Mouse (Mus musculus): ENCODE measurements at regions not wholly inside any gene's neighbourhood (a gene's known extent, or its start where the extent isn't known, plus 50 kb on each side); places are given as distances from the start of the nearest gene placed in this dataset.
"Not testable (repeated sequence)": the region's sequence is repeated elsewhere in the genome, so short reads cannot be mapped to it uniquely, and the experiment has no call there.

- DNase-seq (ENCODE audit: low spot score in 2 of 2), result no peak
Observed at GRCm38 (mm10) chr7:83394156-83394555, 190.6 kb upstream of the Tmc3 start.

GRCm38 (mm10) chr7:83399668-83400067, 185.1 kb upstream of the Tmc3 start:
- DNase-seq (ENCODE audit: low spot score in 2 of 2), result no peak

GRCm38 (mm10) chr7:83401001-83401400, 183.7 kb upstream of the Tmc3 start:
- no peak for DNase-seq (ENCODE audit: low spot score in 2 of 2)

DNA sequence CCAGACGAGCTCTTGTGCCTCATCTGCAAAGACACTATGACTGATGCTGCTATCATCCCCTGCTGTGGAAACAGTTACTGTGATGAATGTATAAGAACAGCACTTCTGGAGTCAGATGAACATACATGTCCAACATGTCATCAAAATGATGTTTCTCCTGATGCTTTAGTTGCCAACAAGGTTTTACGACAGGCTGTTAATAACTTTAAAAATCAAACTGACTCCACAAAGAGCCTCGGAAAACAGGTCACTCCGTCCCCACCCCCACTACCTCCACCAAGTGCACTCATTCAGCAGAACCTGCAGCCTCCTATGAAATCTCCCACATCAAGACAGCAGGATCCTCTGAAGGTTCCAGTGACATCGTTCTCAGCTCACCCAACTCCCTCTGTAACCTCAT, 172.0 kb upstream of the Tmc3 start:
- not testable (repeated sequence) for DNase-seq (ENCODE audit: low spot score in 2 of 2)

GRCm38 (mm10) chr7:83429929-83430556, 154.7 kb upstream of the Tmc3 start:
- DNase-seq (ENCODE audit: low spot score in 2 of 2), result no peak

DNA sequence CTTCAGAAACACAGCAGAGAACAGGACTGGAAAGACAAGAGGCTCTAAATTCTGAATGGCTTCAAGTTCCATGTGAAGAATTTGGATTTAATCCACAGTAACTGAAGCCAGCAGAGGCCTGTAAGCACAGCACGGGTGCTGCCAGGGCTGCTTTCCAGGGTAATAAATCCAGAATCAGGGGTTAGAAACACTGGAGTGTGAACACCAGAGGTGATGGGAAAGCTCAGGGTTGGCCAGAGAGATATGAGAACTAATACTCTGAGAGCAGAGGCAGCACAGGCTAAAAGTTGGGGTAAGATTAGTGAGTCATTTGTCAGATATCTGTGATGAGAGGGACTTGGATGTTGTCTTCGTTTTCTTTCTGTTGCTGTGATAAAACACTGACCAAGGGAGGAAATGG, 153.6 kb upstream of the Tmc3 start:
- no peak for DNase-seq (ENCODE audit: low spot score in 2 of 2)

GRCm38 (mm10) chr7:83432843-83433242, 151.9 kb upstream of the Tmc3 start:
- no peak for DNase-seq (ENCODE audit: low spot score in 2 of 2)

DNA sequence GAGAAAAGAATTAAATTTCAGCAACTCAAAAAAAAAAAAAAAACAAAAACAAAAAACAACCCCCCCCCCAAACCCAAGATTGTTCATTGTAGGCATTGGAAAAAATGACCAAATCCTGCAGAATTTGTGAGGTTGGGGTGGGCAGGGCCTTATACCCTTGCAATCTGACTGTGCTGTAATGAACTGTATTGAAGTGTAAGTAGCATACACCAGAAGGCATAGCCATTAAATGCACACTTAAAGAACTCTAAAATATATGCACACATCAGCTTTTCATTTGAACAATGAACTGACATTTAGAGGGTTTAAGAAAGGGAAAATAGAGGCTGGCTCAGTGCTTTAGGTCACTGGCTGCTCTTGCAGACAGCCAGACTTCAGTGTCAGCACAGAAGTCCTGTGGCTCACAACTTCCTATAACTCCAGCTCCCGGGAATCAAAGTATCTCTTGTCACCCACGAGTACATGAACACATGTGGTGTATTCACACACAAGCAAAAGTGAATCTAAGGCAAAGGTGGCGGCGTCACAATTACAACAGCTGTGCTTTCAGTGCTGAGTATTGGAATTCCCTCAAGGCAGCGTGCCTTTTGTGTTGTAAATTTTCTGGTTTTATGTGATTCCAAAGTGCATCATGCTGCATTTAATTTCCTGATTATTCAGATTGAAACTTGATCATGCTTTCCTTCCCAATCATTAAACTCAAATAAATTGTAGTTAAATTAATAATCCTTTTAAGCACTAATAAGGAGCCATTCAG, 150.6 kb upstream of the Tmc3 start:
- DNase-seq (ENCODE audit: low spot score in 2 of 2), result no peak

GRCm38 (mm10) chr7:83438538-83439393, 146.0 kb upstream of the Tmc3 start:
- no peak for DNase-seq (ENCODE audit: low spot score in 2 of 2)

- DNase-seq (ENCODE audit: low spot score in 2 of 2), result no peak
Observed at GRCm38 (mm10) chr7:83443596-83444278, 141.0 kb upstream of the Tmc3 start.

GRCm38 (mm10) chr7:83444279-83444615, 140.5 kb upstream of the Tmc3 start:
- DNase-seq (ENCODE audit: low spot score in 2 of 2), result no peak

DNA sequence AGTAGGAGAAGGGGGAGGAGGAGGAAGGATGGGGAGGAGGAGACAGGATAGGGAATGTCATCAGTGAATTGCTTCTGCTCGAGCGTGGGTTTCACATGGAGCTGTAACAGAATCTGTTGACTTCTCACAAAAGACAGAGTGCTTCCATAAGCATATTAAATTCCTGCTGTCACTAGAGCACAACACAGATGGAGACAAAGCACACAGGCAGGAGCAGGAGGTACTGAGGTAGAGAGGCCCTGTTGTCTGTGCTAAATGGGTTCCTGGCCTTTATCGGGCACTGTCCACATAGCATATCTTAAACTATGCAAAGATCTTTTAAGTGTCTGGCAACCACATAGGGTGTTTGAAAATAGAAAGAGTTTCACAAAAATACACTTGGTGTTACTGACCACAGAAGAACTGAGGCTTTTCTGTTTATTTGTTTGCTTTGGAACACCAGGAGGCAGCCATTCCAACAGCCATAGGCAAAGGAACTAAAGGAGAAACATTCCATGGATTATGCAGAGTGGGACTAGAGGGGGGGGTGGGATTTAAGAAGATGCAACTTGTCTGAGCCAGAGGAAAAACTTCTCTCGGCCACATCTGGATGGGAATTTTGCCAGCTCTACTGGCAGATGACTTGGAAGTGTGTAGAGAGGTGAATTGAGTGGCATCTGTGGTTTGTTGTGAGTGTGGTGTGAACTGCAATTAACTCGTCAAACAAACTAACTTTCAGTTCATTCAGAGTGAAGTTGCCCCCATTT, 139.4 kb upstream of the Tmc3 start:
- no peak for DNase-seq (ENCODE audit: low spot score in 2 of 2)

GRCm38 (mm10) chr7:83450346-83450745, 134.4 kb upstream of the Tmc3 start:
- DNase-seq (ENCODE audit: low spot score in 2 of 2), result no peak

DNA sequence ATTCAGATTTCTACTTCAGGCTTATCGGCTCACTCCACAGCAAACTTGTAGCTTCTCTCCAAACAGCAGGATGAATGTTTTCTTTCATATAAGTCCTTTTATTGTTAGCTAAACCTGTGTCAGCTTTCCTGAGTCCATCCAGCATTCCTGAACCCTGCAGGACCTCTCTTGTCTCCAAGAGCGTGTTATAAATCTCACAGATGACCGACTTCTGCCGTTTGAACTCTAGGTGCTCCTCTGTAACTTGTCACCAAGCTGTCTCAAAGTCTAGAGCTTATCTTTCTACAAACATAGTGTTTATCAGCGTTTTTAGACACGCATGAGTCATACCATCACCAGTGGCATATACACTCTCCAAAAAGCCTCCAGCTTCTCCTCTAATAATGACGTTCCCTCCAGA, 132.4 kb upstream of the Tmc3 start:
- DNase-seq (ENCODE audit: low spot score in 2 of 2), result no peak

DNA sequence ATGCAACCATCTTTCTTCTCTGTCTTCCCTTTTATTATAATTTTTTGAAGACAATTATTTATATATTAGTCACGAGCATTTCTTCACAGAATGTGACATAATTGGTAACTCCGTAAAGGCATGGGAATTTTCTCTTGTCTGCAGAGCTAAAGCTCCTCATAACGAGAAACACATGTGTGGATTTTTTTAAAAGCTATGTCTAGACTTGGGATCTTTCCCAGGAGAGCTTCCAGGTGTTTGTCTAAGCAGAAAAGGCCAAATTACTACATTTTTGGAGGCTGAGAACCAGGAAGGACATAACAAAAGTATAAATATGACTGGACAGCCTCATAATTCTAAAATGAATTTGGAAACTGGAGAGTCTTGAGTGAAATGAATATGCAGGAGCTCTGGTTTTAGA, 125.2 kb upstream of the Tmc3 start:
- no peak for DNase-seq (ENCODE audit: low spot score in 2 of 2)

GRCm38 (mm10) chr7:83467006-83467405, 117.7 kb upstream of the Tmc3 start:
- DNase-seq (ENCODE audit: low spot score in 2 of 2), result no peak

DNA sequence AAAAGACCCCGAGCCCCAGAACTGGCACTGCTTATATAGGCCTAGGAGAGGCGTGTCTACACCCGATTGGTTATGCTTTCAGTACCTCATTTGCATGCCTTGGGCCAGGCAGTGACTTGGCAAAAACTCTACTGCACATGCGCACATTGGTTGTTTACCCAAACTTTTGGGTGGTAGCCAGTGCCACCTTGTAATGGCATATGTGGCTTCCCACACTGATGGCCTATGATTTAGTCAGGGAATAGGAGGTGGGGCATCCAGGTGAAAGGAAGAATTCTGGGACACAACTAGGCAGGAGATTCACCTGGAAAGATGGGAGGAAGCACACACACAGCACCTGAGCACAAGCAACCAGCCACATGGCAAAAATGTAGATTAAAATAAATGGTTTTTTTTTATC, 114.9 kb upstream of the Tmc3 start:
- DNase-seq (ENCODE audit: low spot score in 2 of 2), result not testable (repeated sequence)

DNA sequence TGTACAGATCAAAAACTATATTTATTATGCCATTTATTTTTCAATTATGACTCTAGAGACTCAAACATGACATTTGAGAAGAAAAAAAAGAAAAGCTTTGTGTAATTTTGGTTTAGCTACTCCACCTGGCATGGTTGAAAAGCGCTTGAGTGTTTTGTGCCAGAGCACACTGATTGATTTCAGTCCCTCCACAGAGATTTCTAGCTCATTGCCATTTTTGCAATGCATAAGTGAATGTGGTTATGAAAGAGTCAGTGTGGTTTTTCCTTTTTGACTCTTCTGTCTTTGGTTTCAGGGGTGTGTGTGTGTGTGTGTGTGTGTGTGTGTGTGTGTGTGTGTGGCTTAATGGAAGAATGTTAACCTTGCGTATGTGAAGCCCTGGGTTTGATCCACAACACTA, 113.6 kb upstream of the Tmc3 start:
- no peak for DNase-seq (ENCODE audit: low spot score in 2 of 2)

DNA sequence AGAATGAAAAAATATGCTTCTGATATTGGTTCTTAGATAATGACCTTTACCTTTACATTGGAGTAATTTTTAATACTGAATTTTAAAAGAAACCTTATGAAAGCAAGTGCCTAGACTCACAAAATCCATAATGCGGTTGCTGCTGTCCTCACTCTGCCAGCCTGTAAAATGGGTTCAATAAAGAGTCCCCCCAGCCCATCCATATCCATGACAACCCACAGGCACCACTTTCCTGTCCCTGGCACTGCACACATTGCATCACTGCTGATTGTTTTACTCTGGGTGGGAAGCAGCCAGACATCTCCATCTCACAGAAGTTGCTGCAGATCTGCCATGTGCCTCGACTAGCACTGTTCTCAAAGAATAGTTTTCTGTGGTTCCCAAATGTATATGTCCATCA, 110.3 kb upstream of the Tmc3 start:
- DNase-seq (ENCODE audit: low spot score in 2 of 2), result no peak

GRCm38 (mm10) chr7:83474986-83475385, 109.7 kb upstream of the Tmc3 start:
- DNase-seq (ENCODE audit: low spot score in 2 of 2), result no peak

GRCm38 (mm10) chr7:83475438-83476160, 109.1 kb upstream of the Tmc3 start:
- DNase-seq (ENCODE audit: low spot score in 2 of 2), result no peak
